9 mouse cellular contexts compared by ENCODE assay signal in the genomic region with DNA sequence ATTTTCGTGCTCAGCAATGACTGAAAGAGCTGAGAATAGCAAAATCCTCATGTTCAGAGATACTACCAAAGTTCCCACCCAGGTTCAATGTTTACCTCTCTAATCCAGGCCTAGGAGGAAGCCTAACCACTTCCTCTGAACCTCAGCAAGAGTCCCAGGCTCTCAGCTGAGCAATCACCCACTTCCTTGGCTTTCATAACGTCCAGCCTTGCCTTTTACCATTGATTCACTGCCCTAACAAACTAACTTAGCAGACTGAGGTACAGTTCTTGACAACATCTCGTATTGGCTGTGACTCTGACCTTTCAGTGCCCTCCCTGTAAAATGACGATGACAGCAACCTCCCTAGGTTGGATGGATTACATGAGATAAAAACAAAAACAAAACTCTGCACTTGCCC. TPM values are rescaled to one million over a fixed set of nuclear protein-coding genes. Genes with fewer than 3 reads are reported as not detected.
DNase-seq lines count a peak whose midpoint lies in the region; ATAC-seq and TF ChIP-seq lines count a peak whose summit lies in the region.
"Had no signal": no experiment of that assay in that cellular context is flagged by ENCODE, and none has a peak within 500 bp of the region (broad histone marks: within the 10 kb centered on the region; RNA-seq: fewer than 3 reads in every experiment).

No protein-coding gene starts in this region.

- intact Hi-C loops in heart, adult 2 months (cut with DNase I) = loop anchor here (2.0 to 5.0 kb wide), 2 partner anchors 24 to 55 kb away; no protein-coding TSS in a partner anchor
- intact Hi-C loops in heart, postnatal 10 days (cut with DNase I) = loop anchor here (5.0 kb wide), 2 partner anchors 40 to 55 kb away; no protein-coding TSS in a partner anchor

- DNase-seq in heart, adult 2 months = no peak
- no peak for DNase-seq in heart, postnatal 10 days
- peak; percentile 57 for DNase-seq in CD4-positive, CD25-positive, alpha-beta regulatory T cell, adult 2 months (ENCODE audit: low read depth, low spot score)
- DNase-seq in lung, postnatal 0 days (ENCODE audit: low spot score) = peak; percentile 65
- peak; percentile 21 for DNase-seq in thymus, postnatal 25 days
- no peak for DNase-seq in left cerebral cortex, adult 11 months (ENCODE audit: low spot score)
- no peak for DNase-seq in cerebellum, postnatal 14 days

- H3K79me2 ChIP-seq in heart, adult 2 months (replicated peaks; ENCODE audit: control insufficient read depth, insufficient read depth, low read length) = peaks cover 2% of the 10 kb centered on the region

- 25% methylated on average over 4 of the region's 4 CpGs for WGBS in heart, adult 2 months
- WGBS in lung, postnatal 0 days = 42% methylated on average over 4 of the region's 4 CpGs

- peak overlapping the region; percentile 67 for H3K9ac ChIP-seq in heart, adult 2 months (ENCODE audit: low read depth, low read length)
- H3K9ac ChIP-seq in lung, postnatal 0 days (replicated peaks; ENCODE audit: low read depth) = no peak overlapping the region

- H3K36me3 ChIP-seq in heart, adult 2 months (ENCODE audit: control insufficient read depth, insufficient read depth, low read length) = peaks cover 14% of the 10 kb centered on the region
- H3K36me3 ChIP-seq in lung, postnatal 0 days (ENCODE audit: insufficient read depth, low read length) = no peaks in the 10 kb centered on the region

- peak overlapping the region; percentile 97 for H3K27ac ChIP-seq in heart, adult 2 months
- H3K27ac ChIP-seq in lung, postnatal 0 days (ENCODE audit: low read length) = peak overlapping the region; percentile 62

- peaks cover 18% of the 10 kb centered on the region for H3K4me1 ChIP-seq in heart, adult 2 months (ENCODE audit: control insufficient read depth, insufficient read depth, low read length)
- peaks cover 18% of the 10 kb centered on the region; the same call in 1 of the 2 replicates for H3K4me1 ChIP-seq in lung, postnatal 0 days (ENCODE audit: insufficient read depth, low read depth, low read length)

- peak overlapping the region; percentile 81; the same call in 1 of the 2 replicates for H3K4me2 ChIP-seq in lung, postnatal 0 days (replicated peaks; ENCODE audit: low read depth, low read length)

- TF ChIP-seq POLR2A in heart, adult 2 months (IDR thresholded peaks at IDR 0.05; ENCODE audit: insufficient read depth, low read depth, low read length) = no peak

- ATAC-seq in granulocyte monocyte progenitor cell, adult 5-6 weeks (replicated peaks; ENCODE audit: poor library complexity, severe bottlenecking) = peak; percentile 80
- no peak for ATAC-seq in lung, postnatal 0 days

- no peak for TF ChIP-seq EP300 in heart, adult 2 months (IDR thresholded peaks at IDR 0.05; ENCODE audit: insufficient read depth, low read depth, low read length)
- no peak for TF ChIP-seq EP300 in lung, postnatal 0 days (IDR thresholded peaks at IDR 0.05)

- peak overlapping the region; percentile 69; the same call in 1 of the 2 replicates for H3K4me3 ChIP-seq in heart, adult 2 months
- H3K4me3 ChIP-seq in lung, postnatal 0 days (ENCODE audit: low read depth, low read length) = 0 out of 2 replicates have a peak overlapping the region, but pooled peaks have one; percentile 90

- H3K27me3 ChIP-seq in heart, adult 2 months (ENCODE audit: control insufficient read depth, insufficient read depth, low read length) = no peaks in the 10 kb centered on the region
- no peaks in the 10 kb centered on the region for H3K27me3 ChIP-seq in lung, postnatal 0 days (replicated peaks; ENCODE audit: insufficient read depth, low read length)

- H3K9me3 ChIP-seq in lung, postnatal 0 days (ENCODE audit: low read length) = no peaks in the 10 kb centered on the region
- H3K9me3 ChIP-seq: G1E had no signal

- TF ChIP-seq CTCF in heart, adult 2 months (IDR thresholded peaks at IDR 0.05) = no peak
- TF ChIP-seq CTCF in lung, postnatal 0 days (IDR thresholded peaks at IDR 0.05) = no peak

RNA-seq across cellular contexts. Expression of a gene that starts 2.0 kb away (rescaled TPM):
- total RNA-seq in heart, adult 2 months (2021) = 100 to 1,000 TPM; 156 to 195 TPM
- 77.2 and 107 TPM in 2 replicates for polyA plus RNA-seq in heart, adult 2 months (2012; rRNA removed)
- 100 to 1,000 TPM; 135 to 144 TPM for total RNA-seq in heart, postnatal 10 days (2021)
- total RNA-seq in granulocyte monocyte progenitor cell, adult 5-6 weeks (2014; fragmentation: Nextera tagmentation) = 41.7 and 56.0 TPM in 2 replicates
- total RNA-seq in granulocyte monocyte progenitor cell, adult 5-6 weeks (2017) = 63.4 and 65.9 TPM in 2 replicates
- polyA plus RNA-seq in lung, postnatal 0 days (2015; fragmentation: Nextera tagmentation; extraction: Ambion mirVana) = 38.0 and 43.7 TPM in 2 replicates

RNA-seq across cellular contexts. Expression of a gene that starts 38.5 kb away (rescaled TPM):
- total RNA-seq in heart, adult 2 months (2021) = 10 to 100 TPM; 23.2 to 24.9 TPM
- polyA plus RNA-seq in heart, adult 2 months (2012; rRNA removed) = 12.6 and 16.1 TPM in 2 replicates
- 10 to 100 TPM; 39.4 to 49.5 TPM for total RNA-seq in heart, postnatal 10 days (2021)
- total RNA-seq in granulocyte monocyte progenitor cell, adult 5-6 weeks (2014; fragmentation: Nextera tagmentation) = 53.7 and 66.1 TPM in 2 replicates
- 53.5 and 80.9 TPM in 2 replicates for total RNA-seq in granulocyte monocyte progenitor cell, adult 5-6 weeks (2017)
- polyA plus RNA-seq in lung, postnatal 0 days (2015; fragmentation: Nextera tagmentation; extraction: Ambion mirVana) = 31.6 and 37.7 TPM in 2 replicates

Comparison
In these comparisons a context has a peak if more than half of its experiments do, and no peak if none do; other contexts are left out.
1. DNase-seq: peak in CD4-positive, CD25-positive, alpha-beta regulatory T cell, adult 2 months (single experiment), lung, postnatal 0 days (single experiment) and thymus, postnatal 25 days (single experiment); none in heart, adult 2 months (0 of 2), heart, postnatal 10 days (0 of 2), left cerebral cortex, adult 11 months (single experiment) and cerebellum, postnatal 14 days (0 of 2).